Mouse (Mus musculus) thymus, adult 18-20 months (tissue): Measurements from ENCODE around the gene Glra4.
A peak's percentile ranks its signal among the peaks of the same experiment; 100 is the strongest.

Source experiments
- DNase-seq, 2 experiments: peaks; one replicate each; pipeline ENCODE4 v3.0.0; 2022; ENCODE audit warnings: mixed read lengths in 2 of 2

Glra4 gene

DNA sequence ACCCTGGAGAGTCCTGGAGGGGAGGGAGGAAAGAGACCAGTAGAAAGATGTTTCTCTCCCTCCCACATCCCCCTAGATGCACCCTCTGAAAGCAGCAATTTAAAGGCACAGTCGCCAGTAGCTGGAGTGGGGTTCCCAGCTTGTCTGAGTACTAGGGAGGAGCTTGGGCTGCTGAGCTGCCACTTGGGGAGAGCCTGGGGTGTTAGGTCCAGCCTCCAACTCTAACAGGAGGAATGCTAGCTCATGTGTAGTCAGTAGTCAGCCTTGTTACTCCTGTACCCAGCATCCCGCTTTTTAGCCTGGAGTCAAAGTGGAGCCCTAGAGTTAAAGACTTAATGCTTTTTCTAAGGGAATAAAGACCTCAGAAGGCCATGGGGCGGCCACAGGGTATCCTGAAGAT is at the start of gene Glra4:
Glra4 (minus strand) TSS at position 101 of the 400 bp plus-strand sequence.
- DNase-seq = no peak

DNA sequence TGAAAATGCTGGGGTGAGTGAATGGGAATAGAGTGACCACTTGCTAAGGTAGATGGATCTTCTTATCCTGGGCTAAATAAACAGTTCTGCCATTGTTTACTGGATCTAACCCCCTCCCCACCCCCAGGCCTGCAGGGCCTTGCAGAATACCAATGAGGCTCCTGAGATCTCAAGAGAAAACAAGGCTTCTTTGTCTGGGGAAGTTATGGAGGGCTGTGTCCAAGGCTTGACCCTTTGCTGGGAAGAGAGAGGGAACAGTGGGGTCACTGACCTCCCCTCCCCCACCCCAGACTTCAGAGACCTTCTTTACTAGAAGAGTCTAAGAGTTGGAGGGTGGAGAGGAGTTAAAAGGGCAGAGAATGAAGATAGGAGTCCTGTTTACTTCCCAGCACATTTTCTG is 48.7 kb upstream of the Glra4 start:
- no peak for DNase-seq

- DNase-seq = no peak
Observed at GRCm38 (mm10) chrX:136825016-136825415, 45.1 kb upstream of the Glra4 start.

DNA sequence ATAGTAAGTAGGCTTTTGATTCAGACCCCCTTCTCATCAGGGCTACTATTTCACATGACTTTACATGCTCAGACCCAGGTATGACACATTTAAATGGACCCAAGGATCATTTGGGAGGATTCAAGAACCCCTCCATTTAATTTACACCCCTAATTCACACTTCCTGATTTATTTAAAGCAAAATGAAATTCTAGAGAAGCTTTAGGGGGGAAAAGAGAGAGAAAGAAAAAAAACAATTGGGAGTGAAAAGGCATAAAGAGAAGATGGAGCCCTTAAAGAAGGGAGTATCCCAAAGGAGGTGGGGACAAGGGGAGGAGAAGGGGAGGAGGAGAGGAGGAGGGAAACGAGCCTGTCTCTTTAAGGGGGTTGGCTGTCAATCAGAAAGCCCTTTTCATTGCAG is 42.4 kb upstream of the Glra4 start, which contains the start of gene Plp1:
Plp1 (plus strand) TSS at position 301 of the 400 bp plus-strand sequence.
- DNase-seq = no peak

GRCm38 (mm10) chrX:136820250-136820649 is 40.3 kb upstream of the Glra4 start:
- DNase-seq = peak; percentile 6 to 12

DNA sequence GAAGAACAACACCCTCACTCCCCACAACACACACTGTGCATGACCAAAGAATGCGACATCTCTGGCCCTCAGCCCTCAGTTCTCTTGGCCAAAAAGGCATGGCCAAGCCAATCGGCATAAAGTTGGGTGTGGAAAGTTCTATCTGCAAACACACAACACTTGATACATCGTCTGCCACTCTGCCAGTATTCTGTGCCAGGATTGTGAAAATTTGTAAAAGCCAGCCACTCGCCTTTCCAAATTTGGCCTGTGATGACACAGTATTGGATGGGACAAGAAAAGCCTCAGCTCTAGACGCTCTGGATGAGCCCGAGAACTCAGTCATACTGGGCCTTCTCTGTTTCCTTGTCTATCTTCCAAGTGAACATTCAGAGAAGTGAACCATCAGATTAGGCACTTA is 39.8 kb upstream of the Glra4 start:
- no peak for DNase-seq

DNA sequence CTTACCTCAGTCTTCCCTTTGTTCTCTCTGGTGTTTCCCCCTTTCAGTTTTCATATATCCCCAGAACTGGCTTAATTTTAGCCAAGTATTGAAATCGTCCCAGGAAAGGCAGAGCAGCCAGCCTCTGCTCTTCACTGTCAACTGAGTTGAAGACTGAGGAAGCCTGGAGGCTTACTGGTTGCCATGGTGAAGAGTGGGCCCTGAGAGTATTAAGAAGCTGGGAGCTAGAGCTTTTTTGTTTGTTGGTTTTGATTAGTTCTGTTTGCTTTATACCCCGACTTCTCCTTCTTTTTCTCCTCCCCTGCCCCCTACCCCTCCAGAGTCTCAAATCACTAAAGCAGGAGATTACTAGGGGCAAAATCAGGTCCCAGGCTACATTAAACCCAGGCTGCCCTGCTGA is 17.3 kb upstream of the Glra4 start:
- no peak for DNase-seq

DNA sequence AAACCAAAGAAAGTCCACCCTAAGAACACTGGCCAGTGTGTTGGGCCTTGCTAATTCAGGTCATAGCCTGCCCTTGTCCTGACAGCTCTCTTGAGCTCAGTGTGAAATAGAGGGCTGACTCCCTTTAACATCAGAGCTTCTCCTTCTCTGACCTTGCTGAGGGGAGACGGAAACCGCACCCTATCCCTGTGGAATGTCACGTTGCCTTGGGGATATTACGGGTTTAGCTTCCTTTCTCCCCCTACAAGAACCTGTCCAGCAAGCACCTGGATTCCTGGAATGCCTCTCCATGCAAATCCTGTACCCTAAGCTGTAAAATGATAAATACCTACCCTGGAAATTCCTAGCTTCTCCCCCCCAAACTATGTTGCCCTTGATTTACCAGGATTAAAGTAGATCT is 9.5 kb upstream of the Glra4 start:
- DNase-seq = no peak

DNA sequence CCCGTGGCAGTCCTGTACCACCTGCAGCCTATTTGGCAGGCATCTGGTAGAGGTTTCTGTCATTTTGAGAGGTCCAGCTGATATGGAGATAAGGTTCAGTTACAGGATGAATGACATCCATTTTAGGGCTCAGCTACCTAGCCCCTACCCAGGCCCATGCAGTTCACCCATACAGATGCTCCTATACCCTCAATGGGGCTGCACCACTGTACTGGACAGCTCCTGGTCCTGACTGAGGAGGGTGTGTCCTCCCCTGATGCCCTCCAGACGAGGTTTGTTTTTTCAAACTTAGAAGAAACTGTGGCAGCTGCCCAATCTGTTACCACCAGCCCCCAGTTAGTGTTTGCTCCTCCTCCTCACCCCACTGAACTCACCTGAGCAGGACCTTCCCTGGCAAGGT is 679 bp downstream of the Glra4 start:
- DNase-seq = no peak

- DNase-seq = no peak
Observed at GRCm38 (mm10) chrX:136778046-136778445, 1.9 kb downstream of the Glra4 start.

GRCm38 (mm10) chrX:136773035-136773434 is 6.9 kb downstream of the Glra4 start:
- no peak for DNase-seq

- DNase-seq = no peak
Observed at GRCm38 (mm10) chrX:136761103-136762074, 18.6 kb downstream of the Glra4 start.

- DNase-seq = no peak
Observed at GRCm38 (mm10) chrX:136755464-136755863, 24.5 kb downstream of the Glra4 start.

DNA sequence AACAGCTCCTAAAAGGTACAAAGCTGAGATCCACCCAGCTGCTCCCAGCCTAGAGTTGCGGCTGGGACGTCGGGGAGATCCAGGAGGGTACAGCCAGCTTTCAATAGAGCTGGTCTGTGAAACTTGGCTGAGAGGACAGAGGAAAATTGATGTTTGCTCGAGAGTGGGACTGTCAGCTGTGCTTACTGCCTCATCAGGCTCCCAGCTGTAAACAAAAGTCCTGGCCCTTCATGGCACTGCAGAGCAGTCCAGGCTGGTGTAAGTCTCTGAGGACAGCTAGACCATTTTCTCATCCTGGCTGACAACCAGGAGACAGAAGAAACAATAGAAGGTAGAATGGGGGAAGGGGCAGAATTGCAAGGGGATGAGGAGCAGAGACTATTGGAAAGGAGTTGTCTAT is 30.6 kb downstream of the Glra4 start:
- DNase-seq = no peak

- DNase-seq = no peak
Observed at GRCm38 (mm10) chrX:136744663-136745062, 35.3 kb downstream of the Glra4 start.

DNA sequence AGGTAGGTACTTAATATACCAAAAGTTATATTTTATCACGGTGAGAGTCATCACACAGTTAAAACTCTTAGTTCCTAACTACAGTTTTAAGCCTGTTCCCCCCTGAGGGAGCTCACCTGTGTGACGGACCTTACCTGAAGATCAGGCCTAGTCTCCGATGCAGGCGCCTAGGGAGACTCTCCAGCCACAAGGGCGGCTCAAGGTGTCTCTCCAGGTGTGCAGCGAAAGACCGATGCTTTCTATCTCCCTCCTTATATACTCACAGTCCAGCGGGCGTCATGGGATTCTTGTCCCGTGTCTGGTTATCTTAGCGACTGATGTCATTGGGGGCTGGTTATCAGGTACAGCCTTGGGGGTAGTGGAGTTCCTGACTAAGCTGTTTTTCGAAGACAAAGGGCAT is 36.5 kb downstream of the Glra4 start, which contains the start of gene Morf4l2:
Morf4l2 (minus strand) TSS at position 232 of the 400 bp plus-strand sequence.
- no peak for DNase-seq

- DNase-seq = peak in 1 of 2 experiments; percentile 23
Observed at GRCm38 (mm10) chrX:136742661-136743103, 37.3 kb downstream of the Glra4 start.

GRCm38 (mm10) chrX:136742241-136742640 is 37.7 kb downstream of the Glra4 start:
- peak in 1 of 2 experiments; percentile 14 for DNase-seq

GRCm38 (mm10) chrX:136741651-136742201 is 38.2 kb downstream of the Glra4 start:
- DNase-seq = peak; percentile 63 to 74

GRCm38 (mm10) chrX:136740791-136741650 is 38.9 kb downstream of the Glra4 start:
- peak; percentile 87 to 94 for DNase-seq

DNA sequence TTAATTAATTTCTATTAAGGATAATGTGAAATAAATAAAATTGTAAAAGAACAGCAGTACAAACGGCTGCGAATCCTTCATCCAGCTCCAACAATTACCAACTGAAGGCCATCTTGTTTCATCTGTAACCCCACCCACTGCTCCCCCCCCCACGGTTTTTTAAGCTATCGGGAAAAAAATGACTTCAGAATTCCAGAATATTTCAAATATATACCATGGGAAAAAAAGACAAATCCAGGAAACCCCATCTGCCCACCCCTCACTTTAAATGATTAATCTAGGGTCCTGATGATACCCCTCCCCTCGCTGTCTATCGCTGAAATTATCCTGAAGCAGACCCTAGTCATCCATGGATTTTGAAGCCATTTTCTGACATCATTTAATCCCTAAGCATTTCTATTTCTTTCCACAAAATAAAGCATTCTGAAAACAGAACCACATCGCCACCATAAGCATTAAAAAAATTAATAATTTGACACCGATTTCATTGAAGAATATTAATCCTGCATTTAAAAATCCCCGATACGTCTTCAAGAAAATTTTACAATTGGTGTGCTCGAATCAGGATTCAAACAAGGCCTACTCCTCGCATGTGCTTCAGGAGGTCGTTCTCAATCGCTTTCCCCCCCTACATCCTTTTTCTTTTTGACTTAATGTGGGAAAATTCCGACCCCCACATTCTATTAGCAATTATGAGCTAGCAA is 39.7 kb downstream of the Glra4 start:
- DNase-seq = no peak

GRCm38 (mm10) chrX:136732016-136732415 is 47.9 kb downstream of the Glra4 start:
- DNase-seq = no peak
